Mouse (Mus musculus): ENCODE measurements around the gene Steap4. TPM values are rescaled to one million over a fixed set of nuclear protein-coding genes. Genes with fewer than 3 reads are reported as not detected.
A peak's percentile ranks its signal among the peaks of the same experiment; 100 is the strongest.
"Not testable (repeated sequence)": the region's sequence is repeated elsewhere in the genome, so short reads cannot be mapped to it uniquely, and the experiment has no call there.

Steap4 gene
- polyA plus RNA-seq, 1 experiment from 2014 or later, result 1.1 TPM

DNA sequence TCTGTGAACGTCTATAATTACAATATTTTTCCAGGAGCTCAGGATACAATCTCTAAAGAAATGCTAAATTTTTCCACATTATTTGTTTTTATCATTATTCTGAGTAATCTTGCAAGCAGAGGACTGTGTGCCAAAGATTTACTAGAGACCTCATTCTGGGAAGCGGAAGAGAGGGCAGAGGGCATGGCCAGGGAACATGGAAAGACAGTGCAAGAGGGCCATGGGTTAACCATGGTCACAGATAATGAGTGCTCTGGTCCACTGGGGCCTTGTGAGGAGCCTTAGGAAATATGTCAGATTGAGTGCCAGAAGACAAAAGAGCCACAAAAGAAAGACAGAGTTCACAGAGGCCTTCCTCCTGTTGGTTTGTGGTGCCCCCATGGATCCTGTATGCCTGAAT, 12.0 kb downstream of the Steap4 start:
- 80% methylated on average over 2 of the region's 2 CpGs for WGBS
- H3K36me3 ChIP-seq (ENCODE audit: control insufficient read depth, insufficient read depth, low read length), result no peaks in the 10 kb centered on the region
- H3K27me3 ChIP-seq (replicated peaks; ENCODE audit: control insufficient read depth, insufficient read depth, low read length), result no peaks in the 10 kb centered on the region
- DNase-seq (ENCODE audit: low spot score) (no peak), ATAC-seq (replicated peaks; ENCODE audit: low FRiP score, low TSS enrichment, low read depth) (no peak)
- H3K9ac ChIP-seq (ENCODE audit: low read length), result no peak overlapping the region
- no peaks in the 10 kb centered on the region for H3K4me1 ChIP-seq (replicated peaks; ENCODE audit: control insufficient read depth, insufficient read depth, low read length)
- H3K27ac ChIP-seq (ENCODE audit: low read depth), result no peak overlapping the region
- no peak overlapping the region for H3K4me3 ChIP-seq (ENCODE audit: low read depth, low read length)
- H3K4me2 ChIP-seq (ENCODE audit: low read length), result no peak overlapping the region
- H3K9me3 ChIP-seq (ENCODE audit: control insufficient read depth, low read length), result no peaks in the 10 kb centered on the region

DNA sequence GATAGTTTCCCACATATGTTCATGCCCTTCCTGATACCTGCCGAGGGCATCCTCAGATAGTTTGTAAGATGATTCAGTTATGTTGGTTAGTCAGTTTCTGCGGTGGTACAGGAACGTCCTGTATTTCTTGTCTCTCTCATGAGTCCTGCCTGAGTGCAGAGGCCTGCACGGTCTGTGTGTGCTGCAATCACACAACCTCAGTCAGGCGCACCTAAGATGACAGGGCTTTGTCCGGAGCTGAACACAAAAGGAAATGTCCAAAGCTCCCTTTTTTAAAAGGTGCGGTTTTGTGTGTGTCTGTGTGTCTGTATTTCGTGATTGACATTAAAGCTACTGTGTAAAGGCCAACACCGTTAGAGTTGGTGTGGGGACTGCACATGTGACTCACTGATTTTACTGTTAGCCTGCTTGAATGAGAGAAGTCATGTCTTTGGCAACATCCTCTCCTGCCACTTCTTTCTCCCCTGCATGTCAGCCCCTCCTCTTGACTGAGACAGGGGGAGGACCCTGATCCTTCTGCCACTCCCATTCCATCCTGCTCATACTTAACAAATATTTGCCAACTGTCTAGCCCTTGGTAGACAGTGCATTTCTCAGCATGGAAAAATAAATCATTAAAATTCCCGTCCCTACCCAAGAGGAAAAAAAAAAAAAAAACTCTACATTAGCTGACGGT, 14.4 kb downstream of the Steap4 start:
- H3K9me3 ChIP-seq (ENCODE audit: control insufficient read depth, low read length), result no peaks in the 10 kb centered on the region
- no peaks in the 10 kb centered on the region for H3K4me1 ChIP-seq (replicated peaks; ENCODE audit: control insufficient read depth, insufficient read depth, low read length)
- H3K4me2 ChIP-seq (ENCODE audit: low read length), result no peak overlapping the region
- WGBS, result 83% methylated on average over 11 of the region's 11 CpGs
- no peaks in the 10 kb centered on the region for H3K27me3 ChIP-seq (replicated peaks; ENCODE audit: control insufficient read depth, insufficient read depth, low read length)
- no peak overlapping the region for H3K9ac ChIP-seq (ENCODE audit: low read length)
- DNase-seq (ENCODE audit: low spot score), result no peak
- no peaks in the 10 kb centered on the region for H3K36me3 ChIP-seq (ENCODE audit: control insufficient read depth, insufficient read depth, low read length)
- H3K27ac ChIP-seq (ENCODE audit: low read depth), result no peak overlapping the region
- H3K4me3 ChIP-seq (ENCODE audit: low read depth, low read length), result no peak overlapping the region
- ATAC-seq (replicated peaks; ENCODE audit: low FRiP score, low TSS enrichment, low read depth), result 0 out of 2 replicates have a peak, but pooled peaks have one; percentile 32

DNA sequence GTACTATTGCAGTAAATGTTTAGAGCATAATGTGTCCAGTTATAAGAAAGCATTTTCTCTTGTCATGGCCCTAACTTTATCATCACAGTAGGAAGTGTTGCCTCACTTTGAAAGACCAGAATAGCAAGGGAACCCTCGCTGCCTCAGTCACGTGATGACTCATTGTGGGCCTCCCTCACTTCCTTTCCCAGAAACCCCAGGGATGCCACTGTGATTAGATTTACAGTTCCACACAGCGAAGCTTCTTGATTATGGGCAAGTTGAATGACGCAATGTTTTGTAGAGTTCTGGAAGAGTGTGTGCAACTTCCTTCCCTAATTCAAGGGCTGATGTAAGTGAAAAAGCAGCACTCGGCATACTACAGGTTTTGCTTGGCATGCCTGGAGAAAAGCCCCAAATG, 20.3 kb downstream of the Steap4 start:
- Histone ChIP-seq H3K4me1 (replicated peaks; ENCODE audit: control insufficient read depth, insufficient read depth, low read length) (no peaks in the 10 kb centered on the region), H3K4me3 (ENCODE audit: low read depth, low read length) (no peak overlapping the region), H3K4me2 (ENCODE audit: low read length) (no peak overlapping the region), H3K27ac (ENCODE audit: low read depth) (no peak overlapping the region), H3K27me3 (replicated peaks; ENCODE audit: control insufficient read depth, insufficient read depth, low read length) (no peaks in the 10 kb centered on the region), H3K9ac (ENCODE audit: low read length) (no peak overlapping the region), H3K36me3 (ENCODE audit: control insufficient read depth, insufficient read depth, low read length) (no peaks in the 10 kb centered on the region), H3K9me3 (ENCODE audit: control insufficient read depth, low read length) (no peaks in the 10 kb centered on the region)
- DNase-seq (ENCODE audit: low spot score) (no peak), ATAC-seq (replicated peaks; ENCODE audit: low FRiP score, low TSS enrichment, low read depth) (no peak)
- WGBS, result 84% methylated on average over 5 of the region's 5 CpGs

DNA sequence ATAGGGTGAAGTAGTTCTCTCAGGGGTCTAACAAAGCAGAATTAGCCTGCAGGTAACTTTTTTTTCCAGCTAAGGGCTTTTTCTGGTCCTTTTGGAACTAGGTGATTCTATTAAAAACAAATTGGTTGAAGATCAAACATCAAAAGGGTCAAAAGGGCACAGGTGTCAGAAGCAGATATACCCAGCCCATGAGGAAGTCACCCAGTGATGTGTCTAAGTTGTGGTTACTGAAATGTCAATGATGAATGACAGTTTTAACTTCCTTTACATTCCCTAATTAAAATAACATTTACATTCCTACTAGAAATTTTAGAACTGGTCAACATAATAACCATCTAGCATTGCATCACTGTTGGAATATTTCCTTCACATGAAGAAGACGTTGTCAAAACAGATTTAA, 27.7 kb downstream of the Steap4 start:
- no peaks in the 10 kb centered on the region for H3K27me3 ChIP-seq (replicated peaks; ENCODE audit: control insufficient read depth, insufficient read depth, low read length)
- no peaks in the 10 kb centered on the region for H3K9me3 ChIP-seq (ENCODE audit: control insufficient read depth, low read length)
- ATAC-seq (replicated peaks; ENCODE audit: low FRiP score, low TSS enrichment, low read depth) (no peak), DNase-seq (ENCODE audit: low spot score) (no peak)
- no peak overlapping the region for H3K9ac ChIP-seq (ENCODE audit: low read length)
- no peak overlapping the region for H3K4me2 ChIP-seq (ENCODE audit: low read length)
- 82% methylated on average over 1 of the region's 1 CpGs for WGBS
- no peak overlapping the region for H3K4me3 ChIP-seq (ENCODE audit: low read depth, low read length)
- no peak overlapping the region for H3K27ac ChIP-seq (ENCODE audit: low read depth)
- no peaks in the 10 kb centered on the region for H3K4me1 ChIP-seq (replicated peaks; ENCODE audit: control insufficient read depth, insufficient read depth, low read length)
- no peaks in the 10 kb centered on the region for H3K36me3 ChIP-seq (ENCODE audit: control insufficient read depth, insufficient read depth, low read length)

DNA sequence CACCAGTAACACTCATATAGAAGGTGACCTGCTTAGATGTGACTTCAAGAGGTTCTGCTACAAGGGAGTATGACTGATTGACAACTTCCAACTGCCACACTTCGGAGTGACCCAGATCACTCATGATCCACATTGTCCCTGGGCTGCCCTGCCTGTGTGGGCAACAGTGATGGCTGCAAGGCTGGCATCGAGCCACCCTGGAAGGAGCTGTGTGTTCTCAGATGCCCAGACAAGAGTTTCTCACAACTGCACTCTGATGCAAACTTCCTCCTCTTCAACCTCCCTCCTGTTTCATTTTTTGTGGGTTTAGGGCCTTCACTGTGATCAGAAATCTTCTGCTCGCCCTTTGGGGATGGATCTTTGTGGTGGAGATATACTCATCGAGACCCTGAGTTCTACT, 28.2 kb downstream of the Steap4 start:
- Histone ChIP-seq H3K4me2 (ENCODE audit: low read length) (no peak overlapping the region), H3K4me1 (replicated peaks; ENCODE audit: control insufficient read depth, insufficient read depth, low read length) (no peaks in the 10 kb centered on the region), H3K27me3 (replicated peaks; ENCODE audit: control insufficient read depth, insufficient read depth, low read length) (no peaks in the 10 kb centered on the region), H3K9me3 (ENCODE audit: control insufficient read depth, low read length) (no peaks in the 10 kb centered on the region), H3K27ac (ENCODE audit: low read depth) (no peak overlapping the region), H3K9ac (ENCODE audit: low read length) (no peak overlapping the region), H3K4me3 (ENCODE audit: low read depth, low read length) (no peak overlapping the region), H3K36me3 (ENCODE audit: control insufficient read depth, insufficient read depth, low read length) (no peaks in the 10 kb centered on the region)
- DNase-seq (ENCODE audit: low spot score) (no peak), ATAC-seq (replicated peaks; ENCODE audit: low FRiP score, low TSS enrichment, low read depth) (no peak)
- 90% methylated on average over 4 of the region's 4 CpGs for WGBS

DNA sequence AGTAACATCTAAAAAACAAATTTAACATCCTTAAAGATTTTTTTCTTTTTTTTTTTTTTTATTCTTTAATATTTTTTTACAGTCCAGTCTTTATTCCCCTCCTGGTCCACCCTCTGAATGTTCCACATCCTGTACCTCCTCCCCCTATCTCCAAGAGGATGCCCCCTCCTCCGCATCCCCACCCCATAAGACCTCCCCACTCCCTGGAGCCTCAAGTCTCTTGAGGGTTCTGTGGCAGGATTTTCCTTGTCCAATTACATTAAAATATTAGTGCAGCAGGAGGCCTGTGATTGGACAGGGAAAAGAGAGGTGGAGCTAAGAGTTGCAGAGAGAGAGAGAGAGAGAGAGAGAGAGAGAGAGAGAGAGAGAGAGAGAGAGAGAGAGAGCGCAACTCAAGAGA, 31.4 kb downstream of the Steap4 start:
- H3K36me3 ChIP-seq (ENCODE audit: control insufficient read depth, insufficient read depth, low read length); ATAC-seq (replicated peaks; ENCODE audit: low FRiP score, low TSS enrichment, low read depth): not testable (repeated sequence)
- WGBS, result 82% methylated on average over 2 of the region's 2 CpGs

DNA sequence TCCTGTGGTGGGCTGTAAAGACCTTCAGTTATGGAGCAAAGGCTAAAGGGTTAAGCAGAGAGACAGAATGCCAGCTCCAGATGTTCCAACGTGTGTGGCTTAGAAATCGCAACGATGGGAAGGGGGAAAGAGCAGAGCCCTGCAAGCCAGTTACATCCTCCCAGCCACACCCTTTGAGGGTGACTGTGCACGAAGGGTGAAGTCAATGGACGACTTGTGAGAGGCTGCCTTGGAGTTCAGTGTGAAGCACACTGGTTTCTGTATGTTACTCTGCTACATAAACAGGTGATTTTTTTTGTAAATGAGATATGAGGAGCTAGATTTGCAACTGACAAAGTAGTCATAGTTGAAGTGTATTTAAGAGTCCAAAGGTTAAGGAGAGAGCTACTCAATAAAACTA, 33.5 kb downstream of the Steap4 start:
- no peaks in the 10 kb centered on the region for H3K27me3 ChIP-seq (replicated peaks; ENCODE audit: control insufficient read depth, insufficient read depth, low read length)
- DNase-seq (ENCODE audit: low spot score) (no peak), ATAC-seq (replicated peaks; ENCODE audit: low FRiP score, low TSS enrichment, low read depth) (no peak)
- H3K4me2 ChIP-seq (ENCODE audit: low read length), result no peak overlapping the region
- H3K27ac ChIP-seq (ENCODE audit: low read depth), result no peak overlapping the region
- 31% methylated on average over 5 of the region's 5 CpGs for WGBS
- H3K4me3 ChIP-seq (ENCODE audit: low read depth, low read length), result no peak overlapping the region
- H3K4me1 ChIP-seq (replicated peaks; ENCODE audit: control insufficient read depth, insufficient read depth, low read length), result no peaks in the 10 kb centered on the region
- H3K36me3 ChIP-seq (ENCODE audit: control insufficient read depth, insufficient read depth, low read length), result no peaks in the 10 kb centered on the region
- no peak overlapping the region for H3K9ac ChIP-seq (ENCODE audit: low read length)
- H3K9me3 ChIP-seq (ENCODE audit: control insufficient read depth, low read length), result no peaks in the 10 kb centered on the region

More for the DNA sequence above, 31.4 kb downstream of the Steap4 start:
- not testable (repeated sequence) for H3K27ac ChIP-seq (ENCODE audit: low read depth); H3K27me3 ChIP-seq (replicated peaks; ENCODE audit: control insufficient read depth, insufficient read depth, low read length); H3K9me3 ChIP-seq (ENCODE audit: control insufficient read depth, low read length); H3K4me3 ChIP-seq (ENCODE audit: low read depth, low read length); H3K4me1 ChIP-seq (replicated peaks; ENCODE audit: control insufficient read depth, insufficient read depth, low read length); H3K4me2 ChIP-seq (ENCODE audit: low read length); H3K9ac ChIP-seq (ENCODE audit: low read length); DNase-seq (ENCODE audit: low spot score)

DNA sequence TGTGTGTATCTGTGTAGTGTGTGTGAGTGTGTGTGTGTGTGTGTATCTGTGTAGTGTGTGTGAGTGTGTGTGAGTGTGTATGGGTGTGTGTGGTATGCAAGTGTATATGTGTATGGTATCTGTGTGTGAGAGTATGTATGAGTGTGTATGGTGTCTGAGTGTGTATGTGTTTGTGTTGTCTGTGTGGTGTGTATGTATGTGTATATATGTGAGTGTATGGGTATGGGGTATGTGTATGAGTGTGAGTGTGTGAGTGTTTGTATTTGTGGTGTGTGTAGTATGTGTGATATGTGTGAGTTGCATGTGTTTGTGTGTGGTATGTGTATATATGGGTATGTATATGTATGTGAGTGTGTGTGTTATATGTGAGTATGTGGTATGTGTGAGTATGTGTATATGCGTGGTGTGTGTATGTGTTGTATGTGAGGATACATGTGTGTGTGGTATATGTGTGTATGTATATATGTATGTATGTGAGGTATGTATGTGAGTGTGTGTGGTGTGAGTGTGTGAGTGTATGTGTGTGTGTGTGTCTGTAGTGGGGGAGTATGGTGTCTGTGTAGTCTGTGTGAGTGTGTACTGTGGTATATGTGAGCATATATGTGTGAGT, 35.1 kb downstream of the Steap4 start:
- no peaks in the 10 kb centered on the region for H3K9me3 ChIP-seq (ENCODE audit: control insufficient read depth, low read length)
- no peaks in the 10 kb centered on the region for H3K27me3 ChIP-seq (replicated peaks; ENCODE audit: control insufficient read depth, insufficient read depth, low read length)
- H3K9ac ChIP-seq (ENCODE audit: low read length), result no peak overlapping the region
- no peaks in the 10 kb centered on the region for H3K36me3 ChIP-seq (ENCODE audit: control insufficient read depth, insufficient read depth, low read length)
- H3K4me2 ChIP-seq (ENCODE audit: low read length), result no peak overlapping the region
- DNase-seq (ENCODE audit: low spot score) (no peak), ATAC-seq (replicated peaks; ENCODE audit: low FRiP score, low TSS enrichment, low read depth) (0 out of 2 replicates have a peak, but pooled peaks have one; percentile 20)
- H3K4me1 ChIP-seq (replicated peaks; ENCODE audit: control insufficient read depth, insufficient read depth, low read length), result no peaks in the 10 kb centered on the region
- H3K4me3 ChIP-seq (ENCODE audit: low read depth, low read length), result no peak overlapping the region
- WGBS, result 95% methylated on average over 1 of the region's 1 CpGs
- no peak overlapping the region for H3K27ac ChIP-seq (ENCODE audit: low read depth)

Data from intestine, embryonic 14.5 days (tissue).